Mouse (Mus musculus): ENCODE measurements around the gene Oprd1.

Gene Oprd1

GRCm38 (mm10) chr4:132085114-132085513 lies 59.2 kb downstream of the Oprd1 start:
- in situ Hi-C loops (cut with MboI, MseI): no loop called here

- in situ Hi-C loops (cut with MboI, MseI): loop anchor here (5.0 kb wide), 1 partner anchor 108 kb away; no protein-coding TSS in a partner anchor
Observed at GRCm38 (mm10) chr4:132080492-132080983, 63.7 kb downstream of the Oprd1 start.

- in situ Hi-C loops (cut with MboI, MseI): loop anchor here (5.0 kb wide), 1 partner anchor 107 kb away; no protein-coding TSS in a partner anchor
Observed at GRCm38 (mm10) chr4:132079555-132080275, 64.6 kb downstream of the Oprd1 start.

- in situ Hi-C loops (cut with MboI, MseI): no loop called here
Observed at GRCm38 (mm10) chr4:132078296-132078714, 66.0 kb downstream of the Oprd1 start.

GRCm38 (mm10) chr4:132077445-132077844 lies 66.8 kb downstream of the Oprd1 start:
- in situ Hi-C loops (cut with MboI, MseI): no loop called here

GRCm38 (mm10) chr4:132076480-132077405 lies 67.5 kb downstream of the Oprd1 start:
- in situ Hi-C loops (cut with MboI, MseI): no loop called here

- in situ Hi-C loops (cut with MboI, MseI): no loop called here
Observed at GRCm38 (mm10) chr4:132075796-132076195, 68.5 kb downstream of the Oprd1 start.

GRCm38 (mm10) chr4:132074933-132075769 lies 69.1 kb downstream of the Oprd1 start, which contains the start of gene Epb41:
TSS of gene Epb41 (minus strand) at chr4:132075321.
- in situ Hi-C loops (cut with MboI, MseI): loop anchor here (25.0 kb wide), 1 partner anchor 1163 kb away; the partner anchor contains the start of gene Laptm5

GRCm38 (mm10) chr4:132074077-132074932 lies 70.0 kb downstream of the Oprd1 start, which contains the start of gene Gm10300:
TSS of gene Gm10300 (plus strand) at chr4:132074697.
- in situ Hi-C loops (cut with MboI, MseI): loop anchor here (25.0 kb wide), 1 partner anchor 1162 kb away; the partner anchor contains the start of gene Laptm5

- in situ Hi-C loops (cut with MboI, MseI): loop anchor here (25.0 kb wide), 1 partner anchor 1161 kb away; the partner anchor contains the start of gene Laptm5
Observed at GRCm38 (mm10) chr4:132072946-132073345, 71.3 kb downstream of the Oprd1 start.

GRCm38 (mm10) chr4:132072156-132072555 lies 72.1 kb downstream of the Oprd1 start:
- in situ Hi-C loops (cut with MboI, MseI): loop anchor here (25.0 kb wide), 1 partner anchor 1160 kb away; the partner anchor contains the start of gene Laptm5

GRCm38 (mm10) chr4:132071674-132072073 lies 72.6 kb downstream of the Oprd1 start:
- in situ Hi-C loops (cut with MboI, MseI): loop anchor here (25.0 kb wide), 1 partner anchor 1159 kb away; the partner anchor contains the start of gene Laptm5

- in situ Hi-C loops (cut with MboI, MseI): loop anchor here (5.0 to 25.0 kb wide), 2 partner anchors 41 to 1156 kb away; partner anchors contain the start of gene Laptm5
Observed at GRCm38 (mm10) chr4:132067938-132068235, 76.4 kb downstream of the Oprd1 start.

- in situ Hi-C loops (cut with MboI, MseI): loop anchor here (5.0 to 25.0 kb wide), 2 partner anchors 40 to 1155 kb away; partner anchors contain the start of gene Laptm5
Observed at GRCm38 (mm10) chr4:132067112-132067937, 77.0 kb downstream of the Oprd1 start.

GRCm38 (mm10) chr4:132066101-132066773 lies 78.0 kb downstream of the Oprd1 start:
- in situ Hi-C loops (cut with MboI, MseI): loop anchor here (5.0 to 25.0 kb wide), 2 partner anchors 39 to 1154 kb away; partner anchors contain the start of gene Laptm5

- in situ Hi-C loops (cut with MboI, MseI): loop anchor here (5.0 to 25.0 kb wide), 2 partner anchors 38 to 1153 kb away; partner anchors contain the start of gene Laptm5
Observed at GRCm38 (mm10) chr4:132065578-132065977, 78.7 kb downstream of the Oprd1 start.

GRCm38 (mm10) chr4:132064550-132064949 lies 79.7 kb downstream of the Oprd1 start:
- in situ Hi-C loops (cut with MboI, MseI): loop anchor here (25.0 kb wide), 1 partner anchor 1152 kb away; the partner anchor contains the start of gene Laptm5
